Mouse (Mus musculus) heart, embryonic 13.5 days (tissue): Measurements from ENCODE around the gene Fnip2. TPM values are rescaled to one million over a fixed set of nuclear protein-coding genes. Genes with fewer than 3 reads are reported as not detected.

Experiments used
- ATAC-seq: fragments of 200-750 bp; cut with Nextera tagmentation; 2 replicates; pipeline ENCODE4 v1.8.0; 2017; ENCODE audit warnings: moderate TSS enrichment; ENCODE audit not compliant: insufficient number of reproducible peaks, low FRiP score, low TSS enrichment; ENCODE audit errors: extremely low read depth
- H3K27ac ChIP-seq: fragments of 300-500 bp; sonication (generic); replicated peaks from 2 replicates; pipeline ENCODE4 v1.5.1; 2015; ENCODE audit warnings: moderate library complexity, mild to moderate bottlenecking, inconsistent platforms
- H3K27me3 ChIP-seq: fragments of 300-500 bp; sonication (generic); replicated peaks from 2 replicates; pipeline ENCODE4 v1.6.1; 2015; ENCODE audit warnings: mild to moderate bottlenecking, inconsistent platforms
- H3K36me3 ChIP-seq: fragments of 300-500 bp; sonication (generic); 2 replicates; pipeline ENCODE4 v1.6.1; 2015; ENCODE audit warnings: mild to moderate bottlenecking, inconsistent platforms
- H3K4me1 ChIP-seq: fragments of 300-500 bp; sonication (generic); 2 replicates; pipeline ENCODE4 v1.6.1; 2015; ENCODE audit warnings: inconsistent platforms
- H3K4me2 ChIP-seq: fragments of 300-500 bp; sonication (generic); 2 replicates; pipeline ENCODE4 v1.6.1; 2015; ENCODE audit warnings: inconsistent platforms, mild to moderate bottlenecking, moderate library complexity
- H3K4me3 ChIP-seq: fragments of 300-500 bp; sonication (generic); 2 replicates; pipeline ENCODE4 v1.5.1; 2015; ENCODE audit warnings: moderate library complexity, mild to moderate bottlenecking, inconsistent platforms
- H3K9ac ChIP-seq: fragments of 300-500 bp; sonication (generic); 2 replicates; pipeline ENCODE4 v1.6.1; 2015; ENCODE audit warnings: inconsistent platforms, mild to moderate bottlenecking, moderate library complexity
- H3K9me3 ChIP-seq: fragments of 300-500 bp; sonication (generic); 2 replicates; pipeline ENCODE4 v1.6.1; 2016; ENCODE audit warnings: inconsistent platforms
- WGBS: fragments of 180-500 bp; shearing (Covaris S2); methylation state at CpG from one replicate; pipeline ENCODE4 v1.1.7; 2015; ENCODE audit warnings: mixed read lengths; 5-methylcytosine and 5-hydroxymethylcytosine counted together
- polyA plus RNA-seq: library from polyadenylated mRNA; unstranded; fragments of >200 nt; fragmentation: Nextera tagmentation; extraction: Ambion mirVana; gene quantifications from 2 replicates; pipeline ENCODE4 v1.2.1, GENCODE M21; 2015

Fnip2 gene
- polyA plus RNA-seq, 1 experiment from 2014 or later: 2.2 TPM

DNA sequence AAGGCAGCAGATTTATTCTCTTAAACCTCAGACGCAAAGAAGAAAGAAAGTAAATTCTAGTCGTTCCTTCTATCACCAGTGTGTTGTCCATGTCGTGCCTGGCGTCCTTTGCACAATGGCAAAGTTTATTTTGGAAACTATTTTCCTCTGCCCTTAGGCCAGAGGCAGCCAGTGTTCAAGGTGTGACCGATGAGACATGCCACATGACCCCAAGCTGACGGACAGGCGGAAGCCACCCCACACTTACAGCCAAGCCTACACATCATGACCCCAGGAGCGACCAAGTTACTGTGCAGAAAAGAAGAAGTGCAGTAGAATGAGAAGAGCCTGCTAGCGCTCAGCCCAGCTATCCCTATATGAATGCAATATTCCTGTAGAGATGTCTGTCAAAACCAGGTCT, 47.7 kb downstream of the Fnip2 start:
- H3K27ac ChIP-seq: peak overlapping the region; percentile 73
- no peaks in the 10 kb centered on the region for H3K9me3 ChIP-seq
- ATAC-seq: no peak; the same call in 1 of the 2 replicates
- 29% methylated on average over 9 of the region's 9 CpGs for WGBS
- peaks cover 46% of the 10 kb centered on the region for H3K4me1 ChIP-seq
- H3K36me3 ChIP-seq: no peaks in the 10 kb centered on the region
- H3K27me3 ChIP-seq: no peaks in the 10 kb centered on the region
- peak overlapping the region; percentile 45 for H3K9ac ChIP-seq
- no peak overlapping the region for H3K4me3 ChIP-seq
- peak overlapping the region; percentile 44; the same call in 1 of the 2 replicates for H3K4me2 ChIP-seq

DNA sequence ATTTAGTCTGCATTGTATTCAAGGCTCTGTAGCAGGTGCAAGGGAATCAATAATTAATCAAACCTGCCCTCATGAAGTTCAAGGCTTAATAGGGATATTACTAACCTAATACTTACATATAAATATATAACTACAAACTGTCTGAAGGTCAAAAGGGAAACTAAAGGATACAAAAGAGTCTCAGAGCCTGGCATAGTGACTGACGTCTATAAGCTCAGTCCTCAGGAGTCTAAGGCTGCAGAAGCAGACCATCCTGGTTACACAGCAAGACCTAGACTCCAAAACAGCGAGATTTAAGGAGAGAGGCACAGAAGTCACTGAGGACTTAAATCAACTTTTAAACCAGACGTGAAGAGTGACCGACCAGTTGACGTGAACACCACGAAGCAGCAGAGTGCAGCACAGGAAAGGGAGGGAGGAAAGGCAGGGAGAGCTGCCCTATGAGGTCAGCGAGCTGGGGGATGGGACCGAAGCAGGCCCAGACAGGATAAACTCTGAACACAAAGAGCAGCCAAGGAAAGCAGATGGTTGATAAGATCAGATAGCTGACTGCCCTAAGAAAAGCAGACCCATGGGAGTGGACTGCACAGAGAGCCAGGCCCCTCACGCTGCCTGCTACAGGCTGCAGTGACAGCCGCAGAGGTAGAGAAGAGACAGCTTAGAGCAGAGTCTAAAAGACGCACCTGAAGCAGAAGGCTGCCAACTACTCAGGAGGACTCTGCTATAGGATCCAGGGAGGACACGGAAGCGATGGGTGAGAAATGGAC, 48.7 kb downstream of the Fnip2 start:
- peak overlapping the region; percentile 45 for H3K9ac ChIP-seq
- WGBS: 19% methylated on average over 13 of the region's 13 CpGs
- H3K36me3 ChIP-seq: no peaks in the 10 kb centered on the region
- 0 out of 2 replicates have a peak overlapping the region, but pooled peaks have one; percentile 1 for H3K4me3 ChIP-seq
- H3K27me3 ChIP-seq: no peaks in the 10 kb centered on the region
- peak overlapping the region; percentile 73 for H3K27ac ChIP-seq
- peaks cover 54% of the 10 kb centered on the region for H3K4me1 ChIP-seq
- no peaks in the 10 kb centered on the region for H3K9me3 ChIP-seq
- ATAC-seq: no peak
- peak overlapping the region; percentile 44 for H3K4me2 ChIP-seq

GRCm38 (mm10) chr3:79517884-79518591, 49.6 kb downstream of the Fnip2 start:
- Histone ChIP-seq H3K27ac (no peak overlapping the region), H3K4me1 (peaks cover 50% of the 10 kb centered on the region), H3K27me3 (no peaks in the 10 kb centered on the region), H3K36me3 (no peaks in the 10 kb centered on the region), H3K9me3 (no peaks in the 10 kb centered on the region), H3K4me2 (no peak overlapping the region), H3K9ac (peak overlapping the region; percentile 33; the same call in 1 of the 2 replicates), H3K4me3 (no peak overlapping the region)
- 77% methylated on average over 17 of the region's 17 CpGs for WGBS
- no peak for ATAC-seq

DNA sequence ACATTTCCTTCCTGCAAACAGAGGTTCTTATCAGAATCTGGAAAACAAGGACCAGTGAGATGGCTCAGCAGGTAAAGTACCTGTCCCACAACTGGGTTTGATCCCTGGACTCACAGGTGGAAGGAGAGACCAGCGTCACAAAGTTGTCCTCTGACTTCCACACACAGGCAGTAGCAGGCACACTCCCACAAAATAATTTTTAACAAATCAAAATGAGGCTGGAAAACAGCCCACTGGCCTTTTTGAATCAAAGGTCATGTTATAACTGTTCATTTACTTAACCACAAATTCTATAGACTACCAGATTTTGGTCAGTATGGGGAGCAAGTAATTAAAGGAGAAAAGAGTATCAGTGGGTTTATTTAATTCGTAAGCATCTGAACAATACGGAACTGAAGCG, 50.6 kb downstream of the Fnip2 start:
- no peak for ATAC-seq
- Histone ChIP-seq H3K36me3 (peaks cover 3% of the 10 kb centered on the region; the same call in 1 of the 2 replicates), H3K4me2 (no peak overlapping the region), H3K9me3 (no peaks in the 10 kb centered on the region), H3K27ac (0 out of 2 replicates have a peak overlapping the region, but pooled peaks have one; percentile 40), H3K4me3 (no peak overlapping the region), H3K27me3 (no peaks in the 10 kb centered on the region), H3K4me1 (peaks cover 50% of the 10 kb centered on the region), H3K9ac (no peak overlapping the region)
- 89% methylated on average over 4 of the region's 4 CpGs for WGBS

DNA sequence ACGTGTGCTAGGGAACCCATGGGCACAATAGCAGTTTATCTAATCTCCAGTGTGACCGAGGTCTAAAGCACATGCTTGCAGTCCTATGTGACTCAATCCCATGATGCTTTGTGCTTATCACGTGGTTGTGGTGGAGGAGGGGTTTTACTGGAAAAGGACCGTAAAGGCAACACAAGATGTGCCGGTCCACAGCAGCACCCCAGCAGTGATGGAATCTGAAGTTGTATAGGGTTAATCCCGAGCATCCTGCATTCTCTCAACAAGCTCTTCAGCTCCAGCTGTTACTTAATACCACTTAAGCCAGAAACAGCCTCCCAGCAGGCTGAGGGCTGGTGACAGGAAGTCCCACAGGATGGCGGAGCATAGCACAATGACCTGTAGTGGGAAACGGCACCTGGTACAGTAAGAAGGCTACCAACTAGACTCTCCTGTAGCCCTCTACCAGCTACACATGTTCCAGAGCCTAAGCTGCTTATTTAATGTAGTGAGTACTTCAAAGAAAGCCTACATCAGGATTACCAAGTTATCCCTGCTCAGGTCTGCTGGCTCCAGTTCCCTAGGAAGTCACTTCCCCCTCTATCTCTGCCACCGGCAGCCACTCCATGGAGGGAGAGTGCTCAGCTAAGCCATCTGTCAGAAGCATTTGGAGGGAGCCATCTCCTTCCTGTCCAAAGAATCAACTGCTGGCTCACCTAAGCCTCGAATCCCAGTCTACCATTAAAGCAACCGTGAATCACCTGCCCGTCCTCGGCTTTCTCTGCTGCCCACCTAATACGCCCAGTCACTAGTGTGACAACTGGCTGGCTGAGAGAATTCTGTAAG, 51.3 kb downstream of the Fnip2 start:
- no peak for ATAC-seq
- WGBS: 42% methylated on average over 14 of the region's 14 CpGs
- H3K4me2 ChIP-seq: peak overlapping the region; percentile 54
- peaks cover 7% of the 10 kb centered on the region; the same call in 1 of the 2 replicates for H3K36me3 ChIP-seq
- H3K4me3 ChIP-seq: 0 out of 2 replicates have a peak overlapping the region, but pooled peaks have one; percentile 10
- H3K9me3 ChIP-seq: no peaks in the 10 kb centered on the region
- H3K4me1 ChIP-seq: peaks cover 50% of the 10 kb centered on the region
- H3K27me3 ChIP-seq: no peaks in the 10 kb centered on the region
- H3K27ac ChIP-seq: peak overlapping the region; percentile 40; the same call in 1 of the 2 replicates
- peak overlapping the region; percentile 21 for H3K9ac ChIP-seq

DNA sequence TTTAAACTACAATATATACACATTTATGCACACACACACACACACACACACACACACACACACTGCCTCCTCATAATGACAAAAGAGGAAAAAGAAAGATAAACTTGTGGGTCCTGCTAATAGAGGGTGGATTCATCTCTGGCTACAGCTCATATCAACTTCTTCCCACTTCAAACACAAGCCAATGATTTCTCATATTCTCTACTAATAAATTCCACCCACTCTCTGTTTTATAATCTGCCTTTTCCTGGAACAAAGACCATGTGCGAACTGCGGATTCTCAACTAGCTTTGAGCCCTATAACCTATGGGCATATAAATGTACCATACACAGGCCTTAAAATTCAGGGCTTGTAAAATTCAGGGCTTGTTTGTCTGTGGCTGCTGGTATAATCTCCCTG, 53.3 kb downstream of the Fnip2 start:
- WGBS: 87% methylated on average over 2 of the region's 2 CpGs
- Histone ChIP-seq H3K4me3 (no peak overlapping the region), H3K4me1 (peaks cover 38% of the 10 kb centered on the region), H3K9me3 (no peaks in the 10 kb centered on the region), H3K36me3 (peaks cover 13% of the 10 kb centered on the region; the same call in 1 of the 2 replicates), H3K4me2 (no peak overlapping the region), H3K27me3 (no peaks in the 10 kb centered on the region), H3K27ac (no peak overlapping the region), H3K9ac (0 out of 2 replicates have a peak overlapping the region, but pooled peaks have one; percentile 7)
- ATAC-seq: no peak

DNA sequence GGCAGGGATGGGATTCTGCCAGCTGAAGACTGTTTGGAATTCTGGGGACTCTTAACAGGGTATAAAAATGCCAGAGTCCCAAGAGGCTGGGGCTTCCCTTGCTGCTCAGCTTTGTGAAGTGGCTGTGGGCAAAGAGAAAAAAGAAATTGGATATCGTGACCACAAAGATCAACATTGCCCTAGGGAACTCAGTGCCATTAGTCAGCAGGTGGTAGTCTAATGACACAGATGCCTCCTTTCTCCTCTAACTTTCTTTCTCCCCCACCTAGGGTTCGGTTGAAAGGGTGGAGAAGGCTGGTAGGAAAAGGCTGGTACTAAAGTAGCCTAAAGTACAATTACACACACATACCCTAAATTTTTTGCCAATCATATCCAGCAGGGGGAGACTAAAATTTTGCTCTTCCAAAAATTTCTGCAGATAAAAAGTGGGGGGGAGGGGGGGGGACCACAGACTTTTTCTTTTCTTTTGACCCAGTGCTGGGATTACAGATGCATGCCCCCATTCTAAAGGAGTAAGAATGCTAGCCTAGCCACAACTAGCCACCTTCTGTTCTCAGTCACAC, 66.3 kb downstream of the Fnip2 start:
- Histone ChIP-seq H3K27me3 (no peaks in the 10 kb centered on the region), H3K27ac (no peak overlapping the region), H3K4me3 (no peak overlapping the region), H3K9ac (no peak overlapping the region), H3K4me2 (no peak overlapping the region), H3K9me3 (no peaks in the 10 kb centered on the region), H3K4me1 (no peaks in the 10 kb centered on the region), H3K36me3 (peaks cover 57% of the 10 kb centered on the region)
- WGBS: 83% methylated on average over 2 of the region's 2 CpGs
- no peak for ATAC-seq

DNA sequence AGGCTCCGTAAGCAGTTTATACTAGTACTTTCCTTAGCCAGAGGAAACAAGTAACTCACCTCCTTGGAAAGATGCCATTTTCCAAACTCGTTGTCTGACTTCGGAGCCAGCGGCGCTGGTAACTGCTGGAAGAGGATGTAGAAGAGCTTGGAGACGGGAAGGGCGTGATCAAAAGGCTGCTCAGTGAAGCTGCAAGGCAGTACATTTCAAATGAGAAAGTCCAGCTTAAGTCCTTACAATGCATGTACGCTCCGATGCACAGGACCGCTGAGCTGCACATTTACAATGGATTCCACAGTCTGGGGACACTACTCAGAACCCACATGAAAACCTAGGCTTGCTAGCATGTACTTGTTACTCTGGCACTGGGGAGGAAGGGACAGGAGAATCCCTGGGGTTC, 67.3 kb downstream of the Fnip2 start:
- H3K9ac ChIP-seq: no peak overlapping the region
- no peak for ATAC-seq
- no peak overlapping the region for H3K4me3 ChIP-seq
- peaks cover 59% of the 10 kb centered on the region for H3K36me3 ChIP-seq
- H3K9me3 ChIP-seq: no peaks in the 10 kb centered on the region
- WGBS: 82% methylated on average over 10 of the region's 10 CpGs
- no peak overlapping the region for H3K4me2 ChIP-seq
- H3K27ac ChIP-seq: no peak overlapping the region
- no peaks in the 10 kb centered on the region for H3K4me1 ChIP-seq
- H3K27me3 ChIP-seq: no peaks in the 10 kb centered on the region

- peaks cover 73% of the 10 kb centered on the region for H3K36me3 ChIP-seq
- no peaks in the 10 kb centered on the region for H3K9me3 ChIP-seq
- no peak overlapping the region for H3K9ac ChIP-seq
- no peak overlapping the region for H3K4me2 ChIP-seq
- H3K4me3 ChIP-seq: no peak overlapping the region
- no peaks in the 10 kb centered on the region for H3K27me3 ChIP-seq
- ATAC-seq: no peak
- 86% methylated on average over 6 of the region's 6 CpGs for WGBS
- H3K4me1 ChIP-seq: peaks cover 2% of the 10 kb centered on the region; the same call in 1 of the 2 replicates
- H3K27ac ChIP-seq: no peak overlapping the region
These were observed 70.9 kb downstream of the Fnip2 start for GRCm38 (mm10) chr3:79496668-79497067.

GRCm38 (mm10) chr3:79495151-79495550, 72.4 kb downstream of the Fnip2 start:
- 77% methylated on average over 7 of the region's 7 CpGs for WGBS
- H3K4me1 ChIP-seq: peaks cover 3% of the 10 kb centered on the region; the same call in 1 of the 2 replicates

More at GRCm38 (mm10) chr3:79495151-79495550, 72.4 kb downstream of the Fnip2 start:
- Histone ChIP-seq H3K27me3 (no peaks in the 10 kb centered on the region), H3K9me3 (no peaks in the 10 kb centered on the region), H3K9ac (no peak overlapping the region), H3K4me2 (no peak overlapping the region), H3K36me3 (peaks cover 77% of the 10 kb centered on the region), H3K4me3 (no peak overlapping the region), H3K27ac (no peak overlapping the region)
- no peak for ATAC-seq
